13 mouse cellular contexts compared by ENCODE assay signal in genomic region chr14:59045687-59046086, GRCm38 (mm10).
A peak's percentile ranks its signal among the peaks of the same experiment; 100 is the strongest.
DNase-seq lines count a peak whose midpoint lies in the region.
"Had no signal": no experiment of that assay in that cellular context is flagged by ENCODE, and none has a peak within 500 bp of the region (broad histone marks: within the 10 kb centered on the region; RNA-seq: fewer than 3 reads in every experiment).

No protein-coding gene starts in this region.

- intact Hi-C loops in heart, postnatal 25 days (cut with DNase I) = no loop called here

- DNase-seq in gastrocnemius, adult 18-20 months (ENCODE audit: low spot score) = peak; percentile 27
- DNase-seq in gastrocnemius, postnatal 10 days = no peak
- peak; percentile 45 to 48 for DNase-seq in heart, adult 18-20 months
- no peak for DNase-seq in heart, postnatal 25 days (ENCODE audit: low spot score)
- peak; percentile 24 for DNase-seq in lung, postnatal 14 days
- no peak for DNase-seq in lung, postnatal 25 days (ENCODE audit: low spot score)
- DNase-seq in retina, embryonic 14.5 days (ENCODE audit: low spot score) = peak; percentile 12
- no peak for DNase-seq in urinary bladder, adult 2 months (ENCODE audit: low spot score)
- DNase-seq: adrenal gland, postnatal 14 days; B cell, adult 2 months; cerebellum, adult 11-12 months; cerebellum, adult 9-10 months; cerebellum, postnatal 25 days had no signal

Comparison
In these comparisons a context has a peak if more than half of its experiments do, and no peak if none do; other contexts are left out.
1. DNase-seq: peak in gastrocnemius, adult 18-20 months (single experiment), heart, adult 18-20 months (2 of 2), lung, postnatal 14 days (single experiment) and retina, embryonic 14.5 days (single experiment); none in gastrocnemius, postnatal 10 days (single experiment), heart, postnatal 25 days (single experiment), lung, postnatal 25 days (single experiment) and urinary bladder, adult 2 months (single experiment).